26 mouse cellular contexts compared by ENCODE assay signal in genomic region chr3:130716555-130716954, GRCm38 (mm10).
"Had no signal": no experiment of that assay in that cellular context is flagged by ENCODE, and none has a peak within 500 bp of the region (broad histone marks: within the 10 kb centered on the region; RNA-seq: fewer than 3 reads in every experiment).

No protein-coding gene starts in this region.

- H3K9me3 ChIP-seq: heart, embryonic 13.5 days; heart, embryonic 15.5 days; hindbrain, embryonic 13.5 days; hindbrain, embryonic 15.5 days; limb, embryonic 12.5 days; liver, embryonic 13.5 days had no signal

- ATAC-seq: hindbrain, postnatal 0 days; intestine, embryonic 16.5 days had no signal

- H3K4me1 ChIP-seq: heart, embryonic 13.5 days; heart, embryonic 15.5 days; hindbrain, embryonic 13.5 days; hindbrain, embryonic 15.5 days; limb, embryonic 12.5 days had no signal

- H3K27ac ChIP-seq: heart, adult 2 months; heart, embryonic 13.5 days; heart, embryonic 15.5 days; hindbrain, embryonic 13.5 days; hindbrain, embryonic 15.5 days; hindbrain, postnatal 0 days; layer of hippocampus, adult 2 months; limb, embryonic 12.5 days; liver, embryonic 13.5 days had no signal

- DNase-seq: gastrocnemius, postnatal 14 days; gastrocnemius, postnatal 36 days; heart, adult 11 months; heart, adult 2 months; heart, postnatal 14 days; heart, postnatal 36 days; kidney, adult 11 months; kidney, adult 2 months; kidney, adult 9 months; kidney, postnatal 10 days; kidney, postnatal 25 days; kidney, postnatal 4 days; layer of hippocampus, postnatal 36 days; left cerebral cortex, postnatal 4 days; liver; liver, embryonic 13.5 days had no signal

- H3K9ac ChIP-seq: heart, embryonic 13.5 days; heart, embryonic 15.5 days; hindbrain, embryonic 13.5 days; hindbrain, embryonic 15.5 days; limb, embryonic 12.5 days; liver, embryonic 13.5 days had no signal

- H3K36me3 ChIP-seq: heart, embryonic 13.5 days; heart, embryonic 15.5 days; hindbrain, embryonic 13.5 days; hindbrain, embryonic 15.5 days; limb, embryonic 12.5 days; liver, embryonic 13.5 days had no signal

- H3K27me3 ChIP-seq: heart, embryonic 13.5 days; heart, embryonic 15.5 days; hindbrain, embryonic 15.5 days; limb, embryonic 12.5 days; liver, embryonic 13.5 days had no signal

- H3K4me2 ChIP-seq: heart, embryonic 11.5 days; heart, embryonic 13.5 days; heart, embryonic 15.5 days; hindbrain, embryonic 13.5 days; hindbrain, embryonic 15.5 days; limb, embryonic 12.5 days; liver, embryonic 11.5 days; liver, embryonic 13.5 days had no signal

- H3K4me3 ChIP-seq: heart, adult 2 months; heart, embryonic 13.5 days; heart, embryonic 15.5 days; hindbrain, embryonic 13.5 days; hindbrain, embryonic 15.5 days; layer of hippocampus, adult 2 months; limb, embryonic 12.5 days; liver, embryonic 13.5 days had no signal
